Mouse (Mus musculus): ENCODE measurements at regions not wholly inside any gene's neighbourhood (a gene's known extent, or its start where the extent isn't known, plus 50 kb on each side); places are given as distances from the start of the nearest gene placed in this dataset.

DNA sequence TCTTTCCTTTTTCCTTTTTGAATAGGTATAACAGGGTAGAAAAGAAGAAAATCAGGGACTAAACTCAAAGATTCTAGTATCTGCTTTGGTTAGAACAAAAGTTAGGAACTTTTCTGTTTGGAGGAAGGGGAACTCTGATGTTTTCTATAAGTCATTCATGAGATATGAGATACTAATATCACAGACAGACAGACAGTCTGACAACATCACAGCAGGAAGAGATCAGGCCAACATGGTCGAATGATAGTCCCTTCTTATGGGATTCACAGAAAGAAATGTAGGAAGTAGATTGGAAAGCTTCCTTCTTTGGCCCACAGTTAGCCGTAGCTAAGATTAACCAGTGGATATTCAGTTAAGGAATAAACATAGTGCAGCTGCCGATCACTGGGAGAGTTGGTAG, 273.4 kb downstream of the Gm379 start:
- H3K36me3 ChIP-seq (ENCODE audit: control insufficient read depth in 1 of 2, insufficient read depth in 2 of 2, low read length in 2 of 2): peaks cover 0 to 16% of the 10 kb centered on the region in 2 experiments; a peak in 2 of 4 replicates
- H3K9ac ChIP-seq (ENCODE audit: control insufficient read depth, low read depth, low read length, poor library complexity, severe bottlenecking): no peak overlapping the region
- no peak overlapping the region for H3K4me3 ChIP-seq (ENCODE audit: control insufficient read depth in 1 of 2, insufficient read depth in 1 of 2, low read depth in 2 of 2, low read length in 2 of 2)
- no peak overlapping the region for H3K27ac ChIP-seq (ENCODE audit: control insufficient read depth, low read depth, low read length)
- H3K27me3 ChIP-seq (ENCODE audit: control insufficient read depth in 1 of 2, insufficient read depth in 2 of 2, low read length in 2 of 2): no peaks in the 10 kb centered on the region
- H3K4me1 ChIP-seq (ENCODE audit: control insufficient read depth in 1 of 2, insufficient read depth in 2 of 2, low read length in 2 of 2): peaks cover 8 to 9% of the 10 kb centered on the region in 2 experiments; a peak in 3 of 4 replicates
- no peaks in the 10 kb centered on the region for H3K9me3 ChIP-seq (replicated peaks; ENCODE audit: insufficient read depth, low read length)
- DNase-seq (ENCODE audit: low read depth, low spot score): no peak
- H3K79me2 ChIP-seq (ENCODE audit: control insufficient read depth, insufficient read depth, low read length, poor library complexity): no peaks in the 10 kb centered on the region
- TF ChIP-seq ZC3H11A (IDR thresholded peaks at IDR 0.05; ENCODE audit: low read depth, low read length): no peak
- peak; percentile 48 for TF ChIP-seq GATA1 (IDR thresholded peaks at IDR 0.05; ENCODE audit: low read depth, low read length)
- TF ChIP-seq RCOR1 (IDR thresholded peaks at IDR 0.05; ENCODE audit: low read depth, low read length): peak; percentile 49; the same call in 1 of the 2 replicates
- TF ChIP-seq EP300 (IDR thresholded peaks at IDR 0.05; ENCODE audit: low read depth in 1 of 2, low read length in 2 of 2): peak; percentile 56 to 77
- TF ChIP-seq TCF12 (IDR thresholded peaks at IDR 0.05; ENCODE audit: low read depth, low read length): peak; percentile 70; the same call in 1 of the 2 replicates

DNA sequence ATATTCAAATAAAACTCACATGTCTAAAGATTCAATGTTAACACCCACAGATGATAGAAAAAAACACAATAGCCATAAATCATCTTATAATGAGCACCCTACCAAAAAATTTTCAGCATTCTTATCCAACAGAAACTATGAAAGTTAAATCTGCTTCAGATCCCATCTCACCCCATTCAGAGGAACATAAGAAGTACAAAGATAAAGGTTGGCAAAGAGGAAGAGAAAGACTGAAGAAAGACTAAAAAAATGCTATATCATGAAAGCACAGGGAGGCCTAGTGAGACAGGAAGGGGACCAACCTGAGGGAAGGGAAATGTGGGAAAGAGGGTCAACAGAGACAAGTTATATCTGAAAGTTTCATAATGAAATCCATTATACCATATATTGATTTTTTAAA, 297.7 kb downstream of the Gm379 start:
- peak; percentile 59 for DNase-seq (ENCODE audit: low read depth, low spot score)
- no peaks in the 10 kb centered on the region for H3K79me2 ChIP-seq (ENCODE audit: control insufficient read depth, insufficient read depth, low read length, poor library complexity)
- no peak overlapping the region for H3K4me3 ChIP-seq (ENCODE audit: control insufficient read depth in 1 of 2, insufficient read depth in 1 of 2, low read depth in 2 of 2, low read length in 2 of 2)
- no peaks in the 10 kb centered on the region for H3K27me3 ChIP-seq (ENCODE audit: control insufficient read depth in 1 of 2, insufficient read depth in 2 of 2, low read length in 2 of 2)
- H3K9me3 ChIP-seq (replicated peaks; ENCODE audit: insufficient read depth, low read length): no peaks in the 10 kb centered on the region
- peaks cover 0 to 8% of the 10 kb centered on the region in 2 experiments; a peak in 2 of 4 replicates for H3K4me1 ChIP-seq (ENCODE audit: control insufficient read depth in 1 of 2, insufficient read depth in 2 of 2, low read length in 2 of 2)
- no peak overlapping the region for H3K27ac ChIP-seq (ENCODE audit: control insufficient read depth, low read depth, low read length)
- no peak overlapping the region for H3K9ac ChIP-seq (ENCODE audit: control insufficient read depth, low read depth, low read length, poor library complexity, severe bottlenecking)
- H3K36me3 ChIP-seq (ENCODE audit: control insufficient read depth in 1 of 2, insufficient read depth in 2 of 2, low read length in 2 of 2): peaks cover 0 to 12% of the 10 kb centered on the region in 2 experiments; a peak in 2 of 4 replicates
- TF ChIP-seq RAD21 (IDR thresholded peaks at IDR 0.05; ENCODE audit: low read depth, low read length) (no peak), MAZ (IDR thresholded peaks at IDR 0.05; ENCODE audit: low read depth, low read length) (no peak), ZNF384 (IDR thresholded peaks at IDR 0.05; ENCODE audit: low read depth, low read length) (peak; percentile 61), GATA1 (IDR thresholded peaks at IDR 0.05; ENCODE audit: low read depth, low read length) (peak; percentile 65), MXI1 (IDR thresholded peaks at IDR 0.05; ENCODE audit: low read depth, low read length) (no peak), NRF1 (IDR thresholded peaks at IDR 0.05; ENCODE audit: insufficient read depth, low read depth, low read length, poor library complexity, severe bottlenecking) (no peak), BHLHE40 (IDR thresholded peaks at IDR 0.05; ENCODE audit: borderline replicate concordance, low read depth, low read length) (no peak), SMC3 (IDR thresholded peaks at IDR 0.05; ENCODE audit: low read depth, low read length) (no peak), JUND (IDR thresholded peaks at IDR 0.05; ENCODE audit: low read depth, low read length) (no peak), ELF1 (IDR thresholded peaks at IDR 0.05; ENCODE audit: low read depth, low read length) (no peak), POLR2AphosphoS2 (IDR thresholded peaks at IDR 0.05; ENCODE audit: low read length) (no peak), MYC (IDR thresholded peaks at IDR 0.05; ENCODE audit: low read depth, low read length) (no peak), TCF12 (IDR thresholded peaks at IDR 0.05; ENCODE audit: low read depth, low read length) (peak; percentile 63), POLR2AphosphoS5 (IDR thresholded peaks at IDR 0.05; ENCODE audit: borderline replicate concordance, low read depth, low read length) (no peak), USF2 (IDR thresholded peaks at IDR 0.05; ENCODE audit: borderline replicate concordance in 1 of 2, insufficient read depth in 1 of 2, low read depth in 1 of 2, low read length in 2 of 2) (no peak), EP300 (IDR thresholded peaks at IDR 0.05; ENCODE audit: low read depth in 1 of 2, low read length in 2 of 2) (peak; percentile 69 to 71), KAT2A (conservative IDR thresholded peaks at IDR 0.05; ENCODE audit: low read depth, low read length) (no peak), RCOR1 (IDR thresholded peaks at IDR 0.05; ENCODE audit: low read depth, low read length) (0 out of 2 replicates have a peak, but pooled peaks have one; percentile 60), UBTF (IDR thresholded peaks at IDR 0.05; ENCODE audit: borderline replicate concordance, insufficient read depth, low read depth, low read length) (no peak), E2F4 (IDR thresholded peaks at IDR 0.05; ENCODE audit: borderline replicate concordance, low read depth, low read length) (no peak), CHD2 (IDR thresholded peaks at IDR 0.05; ENCODE audit: low read length) (no peak), CHD1 (IDR thresholded peaks at IDR 0.05; ENCODE audit: low read depth, low read length) (no peak), USF1 (IDR thresholded peaks at IDR 0.05; ENCODE audit: low read depth, low read length) (no peak), CTCF (IDR thresholded peaks at IDR 0.05 in 2 of 3, conservative IDR thresholded peaks at IDR 0.05 in 1 of 3; ENCODE audit: control insufficient read depth in 1 of 3, insufficient read depth in 1 of 3, low read depth in 2 of 3, low read length in 3 of 3, poor library complexity in 1 of 3, severe bottlenecking in 1 of 3) (no peak), ZKSCAN1 (IDR thresholded peaks at IDR 0.05; ENCODE audit: low read depth, low read length) (no peak), MAFK (IDR thresholded peaks at IDR 0.05; ENCODE audit: borderline replicate concordance, low read depth, low read length) (no peak), ETS1 (IDR thresholded peaks at IDR 0.05; ENCODE audit: low read depth, low read length) (0 out of 2 replicates have a peak, but pooled peaks have one; percentile 32), ZC3H11A (IDR thresholded peaks at IDR 0.05; ENCODE audit: low read depth, low read length) (no peak), GABPA (IDR thresholded peaks at IDR 0.05; ENCODE audit: low read depth, low read length) (no peak), TBP (IDR thresholded peaks at IDR 0.05; ENCODE audit: low read depth, low read length) (no peak)

Measured in MEL (cell line).